Mouse (Mus musculus): Measurements from ENCODE around the gene Slamf9. TPM values are rescaled to one million over a fixed set of nuclear protein-coding genes. Genes with fewer than 3 reads are reported as not detected.

Gene Slamf9
- total and polyA plus RNA-seq, 3 experiments, result 0.38 TPM; not detected in 2

DNA sequence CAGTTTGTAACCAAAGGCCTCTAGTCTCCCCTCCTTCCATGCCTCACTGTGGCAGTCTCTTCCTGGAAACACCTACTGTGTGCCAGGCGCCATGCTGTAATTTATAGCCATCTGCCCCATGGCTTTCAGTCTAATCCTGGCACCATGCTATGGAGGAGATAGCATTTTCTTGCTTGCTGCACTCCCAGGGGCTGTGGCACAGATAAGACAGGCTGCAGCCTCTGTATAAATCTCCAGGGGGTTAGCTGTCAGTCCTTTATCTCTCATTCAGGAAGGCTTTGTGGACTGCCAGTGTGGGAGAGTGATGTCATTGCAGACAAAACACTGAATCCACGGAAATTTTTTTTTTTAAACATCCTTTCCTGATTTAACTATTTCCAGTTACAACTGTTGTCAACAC, 33.0 kb downstream of the Slamf9 start:
- TF ChIP-seq ELF1 (IDR thresholded peaks at IDR 0.05; ENCODE audit: low read depth, low read length) (no peak), GABPA (IDR thresholded peaks at IDR 0.05; ENCODE audit: low read depth, low read length) (no peak), CHD1 (IDR thresholded peaks at IDR 0.05; ENCODE audit: low read depth, low read length) (no peak), POLR2AphosphoS5 (IDR thresholded peaks at IDR 0.05; ENCODE audit: borderline replicate concordance, low read depth, low read length) (no peak), RCOR1 (IDR thresholded peaks at IDR 0.05; ENCODE audit: low read depth, low read length) (peak; percentile 87), ETS1 (IDR thresholded peaks at IDR 0.05; ENCODE audit: low read depth, low read length) (peak; percentile 98), BHLHE40 (IDR thresholded peaks at IDR 0.05; ENCODE audit: borderline replicate concordance, low read depth, low read length) (peak; percentile 27; the same call in 1 of the 2 replicates), HCFC1 (IDR thresholded peaks at IDR 0.05; ENCODE audit: low read depth, low read length) (0 out of 2 replicates have a peak, but pooled peaks have one; percentile 19), MAFK (IDR thresholded peaks at IDR 0.05; ENCODE audit: borderline replicate concordance, low read depth, low read length) (no peak), NRF1 (IDR thresholded peaks at IDR 0.05; ENCODE audit: insufficient read depth, low read depth, low read length, poor library complexity, severe bottlenecking) (no peak), E2F4 (IDR thresholded peaks at IDR 0.05; ENCODE audit: borderline replicate concordance, low read depth, low read length) (no peak), RAD21 (IDR thresholded peaks at IDR 0.05; ENCODE audit: low read depth, low read length) (no peak), MYC (IDR thresholded peaks at IDR 0.05; ENCODE audit: low read depth, low read length) (peak; percentile 29; the same call in 1 of the 2 replicates), POLR2AphosphoS2 (IDR thresholded peaks at IDR 0.05; ENCODE audit: low read length) (no peak), CTCF (IDR thresholded peaks at IDR 0.05 in 2 of 3, conservative IDR thresholded peaks at IDR 0.05 in 1 of 3; ENCODE audit: control insufficient read depth in 1 of 3, insufficient read depth in 1 of 3, low read depth in 2 of 3, low read length in 3 of 3, poor library complexity in 1 of 3, severe bottlenecking in 1 of 3) (no peak), TBP (IDR thresholded peaks at IDR 0.05; ENCODE audit: low read depth, low read length) (no peak), ZMIZ1 (IDR thresholded peaks at IDR 0.05; ENCODE audit: low read depth, low read length) (peak; percentile 24; the same call in 1 of the 2 replicates), SIN3A (IDR thresholded peaks at IDR 0.05; ENCODE audit: low read length) (peak; percentile 77), MAZ (IDR thresholded peaks at IDR 0.05; ENCODE audit: low read depth, low read length) (peak; percentile 47; the same call in 1 of the 2 replicates), TAL1 (IDR thresholded peaks at IDR 0.05; ENCODE audit: low read length) (peak; percentile 72), SMC3 (IDR thresholded peaks at IDR 0.05; ENCODE audit: low read depth, low read length) (no peak), POLR2A (IDR thresholded peaks at IDR 0.05; ENCODE audit: control insufficient read depth in 1 of 2, insufficient read depth in 1 of 2, low read depth in 1 of 2, low read length in 2 of 2, poor library complexity in 1 of 2) (no peak), CHD2 (IDR thresholded peaks at IDR 0.05; ENCODE audit: low read length) (peak; percentile 23; the same call in 1 of the 2 replicates), ZKSCAN1 (IDR thresholded peaks at IDR 0.05; ENCODE audit: low read depth, low read length) (peak; percentile 97), MAX (IDR thresholded peaks at IDR 0.05; ENCODE audit: low read length) (peak; percentile 13; the same call in 1 of the 2 replicates), KAT2A (conservative IDR thresholded peaks at IDR 0.05; ENCODE audit: low read depth, low read length) (no peak), NELFE (IDR thresholded peaks at IDR 0.05; ENCODE audit: low read depth, low read length) (no peak), GATA1 (IDR thresholded peaks at IDR 0.05; ENCODE audit: low read depth, low read length) (peak; percentile 82), MXI1 (IDR thresholded peaks at IDR 0.05; ENCODE audit: low read depth, low read length) (0 out of 2 replicates have a peak, but pooled peaks have one; percentile 55), JUND (IDR thresholded peaks at IDR 0.05; ENCODE audit: low read depth, low read length) (no peak), EP300 (IDR thresholded peaks at IDR 0.05; ENCODE audit: low read depth in 1 of 2, low read length in 2 of 2) (peak; percentile 80 to 82), ZNF384 (IDR thresholded peaks at IDR 0.05; ENCODE audit: low read depth, low read length) (peak; percentile 65), TCF12 (IDR thresholded peaks at IDR 0.05; ENCODE audit: low read depth, low read length) (peak; percentile 84)
- Histone ChIP-seq H3K36me3 (ENCODE audit: control insufficient read depth in 1 of 2, insufficient read depth in 2 of 2, low read length in 2 of 2) (peaks cover 0 to 25% of the 10 kb centered on the region in 2 experiments; a peak in 2 of 4 replicates), H3K4me3 (ENCODE audit: control insufficient read depth in 1 of 2, insufficient read depth in 1 of 2, low read depth in 2 of 2, low read length in 2 of 2) (no peak overlapping the region), H3K79me2 (ENCODE audit: control insufficient read depth, insufficient read depth, low read length, poor library complexity) (peaks cover 14% of the 10 kb centered on the region), H3K4me1 (ENCODE audit: control insufficient read depth in 1 of 2, insufficient read depth in 2 of 2, low read length in 2 of 2) (peaks cover 7 to 38% of the 10 kb centered on the region in 2 experiments), H3K9ac (ENCODE audit: control insufficient read depth, low read depth, low read length, poor library complexity, severe bottlenecking) (no peak overlapping the region), H3K27me3 (ENCODE audit: control insufficient read depth in 1 of 2, insufficient read depth in 2 of 2, low read length in 2 of 2) (no peaks in the 10 kb centered on the region), H3K9me3 (replicated peaks; ENCODE audit: insufficient read depth, low read length) (no peaks in the 10 kb centered on the region), H3K27ac (ENCODE audit: control insufficient read depth, low read depth, low read length) (peak overlapping the region; percentile 25)
- DNase-seq (ENCODE audit: low read depth, low spot score), result peak; percentile 59

Measured in MEL (cell line).